ENCODE assay signal across 8 mouse cellular contexts in genomic region chrX:134319153-134319932, GRCm38 (mm10). TPM values are rescaled to one million over a fixed set of nuclear protein-coding genes. Genes with fewer than 3 reads are reported as not detected.
DNase-seq lines count a peak whose midpoint lies in the region; ATAC-seq and TF ChIP-seq lines count a peak whose summit lies in the region.

No protein-coding gene starts in this region.

- peak; percentile 53 for TF ChIP-seq CTCF in forebrain, postnatal 0 days (IDR thresholded peaks at IDR 0.05; ENCODE audit: low read depth)
- TF ChIP-seq CTCF in lung, embryonic 14.5 days (IDR thresholded peaks at IDR 0.05; ENCODE audit: low read depth): peak; percentile 50; the same call in 1 of the 2 replicates

- no peak overlapping the region for H3K4me3 ChIP-seq in forebrain, postnatal 0 days (ENCODE audit: low read depth, low read length)
- H3K4me3 ChIP-seq in forebrain, embryonic 15.5 days: no peak overlapping the region
- no peak overlapping the region for H3K4me3 ChIP-seq in midbrain, embryonic 14.5 days (replicated peaks; ENCODE audit: low read depth, low read length)
- no peak overlapping the region for H3K4me3 ChIP-seq in midbrain, embryonic 11.5 days (ENCODE audit: low read depth, low read length)
- no peak overlapping the region for H3K4me3 ChIP-seq in lung, embryonic 14.5 days (ENCODE audit: low read depth, low read length)

- no peaks in the 10 kb centered on the region for H3K4me1 ChIP-seq in forebrain, postnatal 0 days (ENCODE audit: insufficient read depth)
- H3K4me1 ChIP-seq in forebrain, embryonic 15.5 days: no peaks in the 10 kb centered on the region
- no peaks in the 10 kb centered on the region for H3K4me1 ChIP-seq in midbrain, embryonic 14.5 days (ENCODE audit: control insufficient read depth, insufficient read depth, low read length)
- no peaks in the 10 kb centered on the region for H3K4me1 ChIP-seq in midbrain, embryonic 11.5 days (ENCODE audit: control insufficient read depth, insufficient read depth, low read length)
- H3K4me1 ChIP-seq in lung, embryonic 14.5 days (ENCODE audit: insufficient read depth): no peaks in the 10 kb centered on the region

- no peaks in the 10 kb centered on the region for H3K27me3 ChIP-seq in forebrain, postnatal 0 days (ENCODE audit: insufficient read depth, low read length)
- no peaks in the 10 kb centered on the region for H3K27me3 ChIP-seq in forebrain, embryonic 15.5 days
- no peaks in the 10 kb centered on the region for H3K27me3 ChIP-seq in midbrain, embryonic 14.5 days (ENCODE audit: control insufficient read depth, insufficient read depth, low read length)
- no peaks in the 10 kb centered on the region for H3K27me3 ChIP-seq in midbrain, embryonic 11.5 days (ENCODE audit: control insufficient read depth, insufficient read depth, low read length)
- H3K27me3 ChIP-seq in lung, embryonic 14.5 days (ENCODE audit: insufficient read depth, low read length): no peaks in the 10 kb centered on the region

- no peak for ATAC-seq in forebrain, postnatal 0 days
- no peak for ATAC-seq in forebrain, embryonic 15.5 days (replicated peaks)
- no peak for ATAC-seq in midbrain, embryonic 14.5 days (ENCODE audit: low FRiP score, low TSS enrichment)
- no peak for ATAC-seq in midbrain, embryonic 11.5 days (ENCODE audit: low FRiP score)
- no peak for ATAC-seq in lung, embryonic 14.5 days (ENCODE audit: insufficient read depth)
- no peak for ATAC-seq in monocyte, adult 5-6 weeks (replicated peaks; ENCODE audit: insufficient number of reproducible peaks, low FRiP score, low TSS enrichment, poor library complexity, severe bottlenecking)

- H3K4me2 ChIP-seq in forebrain, postnatal 0 days (ENCODE audit: low read depth): no peak overlapping the region
- no peak overlapping the region for H3K4me2 ChIP-seq in forebrain, embryonic 15.5 days (replicated peaks)
- no peak overlapping the region for H3K4me2 ChIP-seq in midbrain, embryonic 14.5 days (ENCODE audit: low read length)
- H3K4me2 ChIP-seq in midbrain, embryonic 11.5 days: no peak overlapping the region
- H3K4me2 ChIP-seq in lung, embryonic 14.5 days: no peak overlapping the region

- H3K27ac ChIP-seq in forebrain, postnatal 0 days (ENCODE audit: low read depth, low read length): no peak overlapping the region
- no peak overlapping the region for H3K27ac ChIP-seq in forebrain, embryonic 15.5 days (replicated peaks)
- no peak overlapping the region for H3K27ac ChIP-seq in midbrain, embryonic 14.5 days (replicated peaks; ENCODE audit: low read depth, low read length)
- H3K27ac ChIP-seq in midbrain, embryonic 11.5 days (ENCODE audit: low read depth, low read length): no peak overlapping the region
- no peak overlapping the region for H3K27ac ChIP-seq in lung, embryonic 14.5 days (ENCODE audit: low read depth)

- peak; percentile 52 for DNase-seq in forebrain, postnatal 0 days
- DNase-seq in midbrain, embryonic 14.5 days: peak; percentile 55
- no peak for DNase-seq in midbrain, embryonic 11.5 days (ENCODE audit: low spot score, missing footprints)
- peak; percentile 32 to 40 for DNase-seq in adrenal gland, postnatal 36 days
- peak; percentile 69 for DNase-seq in lung, embryonic 14.5 days
- DNase-seq in left cerebral cortex, postnatal 10 days (ENCODE audit: extremely low spot score in 1 of 2, low spot score in 2 of 2): no peak

- WGBS in forebrain, postnatal 0 days: 79% methylated on average over 2 of the region's 2 CpGs
- 76% methylated on average over 2 of the region's 2 CpGs for WGBS in forebrain, embryonic 15.5 days
- WGBS in midbrain, embryonic 14.5 days: 86% methylated on average over 2 of the region's 2 CpGs
- 76% methylated on average over 2 of the region's 2 CpGs for WGBS in midbrain, embryonic 11.5 days
- WGBS in lung, embryonic 14.5 days: 79% methylated on average over 2 of the region's 2 CpGs

- intact Hi-C loops in left cerebral cortex, postnatal 10 days (cut with DNase I): no loop called here

- H3K36me3 ChIP-seq in forebrain, postnatal 0 days (ENCODE audit: insufficient read depth): no peaks in the 10 kb centered on the region
- H3K36me3 ChIP-seq in forebrain, embryonic 15.5 days: no peaks in the 10 kb centered on the region
- no peaks in the 10 kb centered on the region for H3K36me3 ChIP-seq in midbrain, embryonic 14.5 days (ENCODE audit: control insufficient read depth, insufficient read depth, low read length)
- no peaks in the 10 kb centered on the region for H3K36me3 ChIP-seq in midbrain, embryonic 11.5 days (ENCODE audit: control insufficient read depth, insufficient read depth, low read length)
- peaks cover 32% of the 10 kb centered on the region for H3K36me3 ChIP-seq in lung, embryonic 14.5 days (ENCODE audit: insufficient read depth)

- no peaks in the 10 kb centered on the region for H3K9me3 ChIP-seq in forebrain, postnatal 0 days (ENCODE audit: low read length)
- H3K9me3 ChIP-seq in forebrain, embryonic 15.5 days: no peaks in the 10 kb centered on the region
- no peaks in the 10 kb centered on the region for H3K9me3 ChIP-seq in midbrain, embryonic 14.5 days (ENCODE audit: control insufficient read depth, low read length)
- H3K9me3 ChIP-seq in midbrain, embryonic 11.5 days (ENCODE audit: control insufficient read depth, low read length): no peaks in the 10 kb centered on the region
- H3K9me3 ChIP-seq in lung, embryonic 14.5 days (ENCODE audit: low read depth, low read length): no peaks in the 10 kb centered on the region

- H3K9ac ChIP-seq in forebrain, postnatal 0 days: no peak overlapping the region
- H3K9ac ChIP-seq in forebrain, embryonic 15.5 days (replicated peaks): no peak overlapping the region
- H3K9ac ChIP-seq in midbrain, embryonic 14.5 days (replicated peaks; ENCODE audit: low read length): no peak overlapping the region
- H3K9ac ChIP-seq in midbrain, embryonic 11.5 days (ENCODE audit: low read length): no peak overlapping the region
- H3K9ac ChIP-seq in lung, embryonic 14.5 days: no peak overlapping the region

RNA-seq across cellular contexts. Expression of gene Cenpi, which starts 11.5 kb away (rescaled TPM):
- total RNA-seq in forebrain, postnatal 0 days (2014; rRNA removed): 2.8 TPM in 2 replicates
- polyA plus RNA-seq in forebrain, postnatal 0 days (2015; fragmentation: Nextera tagmentation; extraction: Ambion mirVana): 3.2 and 3.5 TPM in 2 replicates
- 14.0 and 14.4 TPM in 2 replicates for polyA plus RNA-seq in forebrain, embryonic 15.5 days (2015; fragmentation: Nextera tagmentation; extraction: Ambion mirVana)
- polyA plus RNA-seq in midbrain, embryonic 14.5 days (2014; fragmentation: Nextera tagmentation; extraction: Ambion mirVana): 5.7 and 8.6 TPM in 2 replicates
- 27.7 and 31.9 TPM in 2 replicates for polyA plus RNA-seq in midbrain, embryonic 11.5 days (2014; fragmentation: Nextera tagmentation; extraction: Ambion mirVana)
- 1 to 10 TPM; 2.2 to 4.0 TPM for total RNA-seq in adrenal gland, postnatal 36 days (2021)
- 45.5 and 46.1 TPM in 2 replicates for polyA plus RNA-seq in lung, embryonic 14.5 days (2014; fragmentation: Nextera tagmentation; extraction: Ambion mirVana)
- 2.0 to 3.9 TPM (median 3.9 TPM) in 3 replicates for total RNA-seq in monocyte, adult 5-6 weeks (2017)
- 1 to 10 TPM in 1 of 2 experiments, under 1 TPM in 1; 0.92 to 1.2 TPM for total RNA-seq in left cerebral cortex, postnatal 10 days (2021)

RNA-seq across cellular contexts. Expression of gene Tmem35a, which starts 24.3 kb away (rescaled TPM):
- 201 and 218 TPM in 2 replicates for total RNA-seq in forebrain, postnatal 0 days (2014; rRNA removed)
- polyA plus RNA-seq in forebrain, postnatal 0 days (2015; fragmentation: Nextera tagmentation; extraction: Ambion mirVana): 111 and 133 TPM in 2 replicates
- 111 and 123 TPM in 2 replicates for polyA plus RNA-seq in forebrain, embryonic 15.5 days (2015; fragmentation: Nextera tagmentation; extraction: Ambion mirVana)
- 91.3 and 91.7 TPM in 2 replicates for polyA plus RNA-seq in midbrain, embryonic 14.5 days (2014; fragmentation: Nextera tagmentation; extraction: Ambion mirVana)
- 27.7 and 31.2 TPM in 2 replicates for polyA plus RNA-seq in midbrain, embryonic 11.5 days (2014; fragmentation: Nextera tagmentation; extraction: Ambion mirVana)
- 100 to 1,000 TPM; 264 to 311 TPM for total RNA-seq in adrenal gland, postnatal 36 days (2021)
- 3.7 and 4.0 TPM in 2 replicates for polyA plus RNA-seq in lung, embryonic 14.5 days (2014; fragmentation: Nextera tagmentation; extraction: Ambion mirVana)
- total RNA-seq in monocyte, adult 5-6 weeks (2017): not detected in 3 replicates
- 100 to 1,000 TPM in 1 of 2 experiments, 10 to 100 TPM in 1; 94.8 to 104 TPM for total RNA-seq in left cerebral cortex, postnatal 10 days (2021)

RNA-seq across cellular contexts. Expression of gene Trmt2b, which starts 42.6 kb away (rescaled TPM):
- 5.5 and 5.6 TPM in 2 replicates for total RNA-seq in forebrain, postnatal 0 days (2014; rRNA removed)
- 3.1 and 3.3 TPM in 2 replicates for polyA plus RNA-seq in forebrain, postnatal 0 days (2015; fragmentation: Nextera tagmentation; extraction: Ambion mirVana)
- polyA plus RNA-seq in forebrain, embryonic 15.5 days (2015; fragmentation: Nextera tagmentation; extraction: Ambion mirVana): 5.6 and 6.2 TPM in 2 replicates
- 3.2 and 5.9 TPM in 2 replicates for polyA plus RNA-seq in midbrain, embryonic 14.5 days (2014; fragmentation: Nextera tagmentation; extraction: Ambion mirVana)
- polyA plus RNA-seq in midbrain, embryonic 11.5 days (2014; fragmentation: Nextera tagmentation; extraction: Ambion mirVana): 7.8 and 9.4 TPM in 2 replicates
- total RNA-seq in adrenal gland, postnatal 36 days (2021): 10 to 100 TPM; 40.6 to 45.0 TPM
- 16.7 and 18.0 TPM in 2 replicates for polyA plus RNA-seq in lung, embryonic 14.5 days (2014; fragmentation: Nextera tagmentation; extraction: Ambion mirVana)
- total RNA-seq in monocyte, adult 5-6 weeks (2017): 18.0 to 30.4 TPM (median 19.6 TPM) in 3 replicates
- 1 to 10 TPM; 4.3 to 5.6 TPM for total RNA-seq in left cerebral cortex, postnatal 10 days (2021)

Comparison
In these comparisons a context has a peak if more than half of its experiments do, and no peak if none do; other contexts are left out.
1. DNase-seq: peak in forebrain, postnatal 0 days (single experiment), midbrain, embryonic 14.5 days (single experiment), adrenal gland, postnatal 36 days (2 of 2) and lung, embryonic 14.5 days (single experiment); none in midbrain, embryonic 11.5 days (single experiment) and left cerebral cortex, postnatal 10 days (0 of 2).